Mouse (Mus musculus) CD4-positive, CD25-positive, alpha-beta regulatory T cell, adult 4 months (primary cell): Measurements from ENCODE around the gene Klk6. TPM values are rescaled to one million over a fixed set of nuclear protein-coding genes. Genes with fewer than 3 reads are reported as not detected.
A peak's percentile ranks its signal among the peaks of the same experiment; 100 is the strongest.

ENCODE experiments used
- ATAC-seq: one replicate; pipeline ENCODE4 v1.8.0; 2017
- polyA plus RNA-seq, 2 experiments: library from polyadenylated mRNA; unstranded; fragments of 100-300 nt; shearing (Covaris generic); gene quantifications; one replicate each; pipeline ENCODE4 v1.2.1; 2017

Gene Klk6
- polyA plus RNA-seq, result not detected

DNA sequence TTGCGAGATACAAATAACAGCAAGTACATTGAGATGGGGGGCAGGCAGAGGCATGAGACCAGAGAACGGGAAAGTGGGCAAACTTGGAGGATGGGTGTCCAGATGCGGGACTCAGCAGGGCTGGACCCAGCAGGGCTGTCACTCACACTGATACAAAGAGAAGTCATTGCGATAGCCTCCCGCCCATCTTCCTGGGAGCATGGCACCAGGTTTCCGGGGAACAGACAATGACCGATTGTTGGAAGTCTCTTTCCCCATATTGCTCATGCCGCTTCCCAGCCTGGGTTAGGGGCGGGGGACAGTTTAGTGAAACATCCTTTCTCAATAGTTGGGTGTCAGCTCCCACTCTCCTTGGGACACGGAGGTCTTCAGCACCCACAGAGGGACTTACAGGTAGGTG lies at the start of gene Klk6:
TSS of gene Klk6 (plus strand) at position 301 of the 400 bp plus-strand sequence.
- ATAC-seq, result no peak

DNA sequence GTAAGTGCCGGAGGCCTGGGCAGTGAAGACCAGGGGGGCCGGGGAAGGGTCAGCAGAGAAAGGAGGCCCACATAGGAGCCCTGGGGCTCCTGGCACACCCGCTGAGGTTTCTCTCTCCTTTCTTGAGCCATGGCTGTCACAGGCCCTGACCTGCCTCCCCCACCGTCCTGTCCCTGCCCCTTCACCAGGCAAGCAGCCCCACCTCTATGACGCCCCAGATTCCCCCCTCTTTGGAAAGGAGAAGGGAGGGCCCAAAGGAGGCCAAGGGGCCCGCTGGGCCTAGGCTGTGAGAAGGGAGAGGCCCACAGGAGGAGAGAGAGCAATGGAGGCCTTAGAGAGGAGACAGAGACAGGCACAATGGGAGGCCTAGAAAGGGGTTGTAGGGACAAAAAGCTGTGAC lies 49.5 kb upstream of the Klk6 start:
- no peak for ATAC-seq

DNA sequence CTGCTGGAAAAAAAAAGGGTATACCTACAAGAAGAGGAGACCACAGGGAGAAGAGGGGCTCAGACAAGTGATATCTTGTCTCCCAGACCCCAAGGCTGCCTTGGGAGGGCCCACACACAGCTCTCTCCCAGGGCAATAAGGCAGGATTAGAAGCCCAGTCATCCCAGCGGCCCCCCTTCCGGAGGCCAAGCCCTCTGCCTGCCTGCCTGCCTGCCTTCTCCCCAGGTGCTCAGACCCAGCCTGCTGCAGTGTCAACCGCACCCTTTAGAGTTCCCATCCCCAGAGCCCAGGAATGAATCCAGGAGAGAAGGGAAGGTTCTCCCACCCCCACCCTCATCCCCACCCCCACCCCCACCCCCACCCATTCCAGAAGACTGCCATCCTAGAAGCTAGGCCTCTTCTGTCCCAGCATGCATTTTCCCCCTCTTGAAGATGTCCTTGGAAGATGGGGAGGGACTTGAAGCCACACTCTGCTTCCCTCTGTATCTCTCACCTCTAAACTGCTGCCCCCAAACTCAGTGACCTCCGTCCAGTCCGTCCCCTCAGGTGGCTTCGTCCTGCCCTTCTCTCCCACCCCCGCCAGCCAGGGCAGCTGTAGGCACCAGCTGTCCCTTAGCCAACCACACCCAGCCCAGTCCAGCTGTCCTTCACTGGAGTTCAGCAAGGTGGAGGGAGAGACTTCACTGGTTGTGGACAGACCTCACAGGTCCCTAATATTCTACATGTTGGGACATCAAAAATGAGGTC lies 48.8 kb upstream of the Klk6 start:
- ATAC-seq, result no peak

DNA sequence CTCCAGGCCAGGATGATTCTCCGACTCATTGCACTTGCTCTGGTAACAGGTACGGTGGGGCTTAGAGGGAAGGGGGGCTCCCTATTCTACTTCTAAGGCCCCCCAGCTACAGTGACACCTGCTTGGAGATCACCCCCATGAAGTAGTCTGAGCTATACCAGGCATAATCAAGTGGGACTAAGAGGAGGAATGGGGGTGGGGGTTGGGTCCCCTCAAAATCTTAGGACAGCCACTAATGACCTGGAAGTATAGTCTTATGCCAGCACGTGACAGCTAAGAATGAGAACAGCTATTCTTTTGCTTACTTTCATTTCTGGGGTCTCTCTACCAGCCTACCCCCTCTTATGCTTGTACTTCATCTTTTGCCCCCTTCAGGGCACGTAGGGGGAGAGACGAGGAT lies 47.8 kb upstream of the Klk6 start:
- ATAC-seq, result no peak

DNA sequence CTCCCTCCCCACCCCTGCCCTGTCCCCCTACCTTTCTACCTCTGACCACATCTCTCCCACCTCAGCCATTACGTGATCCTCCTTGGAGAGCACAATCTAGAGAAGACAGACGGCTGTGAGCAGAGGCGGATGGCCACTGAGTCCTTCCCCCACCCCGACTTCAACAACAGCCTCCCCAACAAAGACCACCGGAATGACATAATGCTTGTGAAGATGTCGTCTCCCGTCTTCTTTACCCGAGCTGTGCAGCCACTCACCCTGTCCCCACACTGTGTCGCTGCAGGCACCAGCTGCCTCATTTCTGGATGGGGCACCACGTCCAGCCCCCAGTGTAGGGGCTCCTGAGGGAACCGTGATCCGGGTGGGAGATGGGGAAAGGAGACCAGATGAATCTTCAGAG lies 46.9 kb upstream of the Klk6 start:
- ATAC-seq, result no peak

DNA sequence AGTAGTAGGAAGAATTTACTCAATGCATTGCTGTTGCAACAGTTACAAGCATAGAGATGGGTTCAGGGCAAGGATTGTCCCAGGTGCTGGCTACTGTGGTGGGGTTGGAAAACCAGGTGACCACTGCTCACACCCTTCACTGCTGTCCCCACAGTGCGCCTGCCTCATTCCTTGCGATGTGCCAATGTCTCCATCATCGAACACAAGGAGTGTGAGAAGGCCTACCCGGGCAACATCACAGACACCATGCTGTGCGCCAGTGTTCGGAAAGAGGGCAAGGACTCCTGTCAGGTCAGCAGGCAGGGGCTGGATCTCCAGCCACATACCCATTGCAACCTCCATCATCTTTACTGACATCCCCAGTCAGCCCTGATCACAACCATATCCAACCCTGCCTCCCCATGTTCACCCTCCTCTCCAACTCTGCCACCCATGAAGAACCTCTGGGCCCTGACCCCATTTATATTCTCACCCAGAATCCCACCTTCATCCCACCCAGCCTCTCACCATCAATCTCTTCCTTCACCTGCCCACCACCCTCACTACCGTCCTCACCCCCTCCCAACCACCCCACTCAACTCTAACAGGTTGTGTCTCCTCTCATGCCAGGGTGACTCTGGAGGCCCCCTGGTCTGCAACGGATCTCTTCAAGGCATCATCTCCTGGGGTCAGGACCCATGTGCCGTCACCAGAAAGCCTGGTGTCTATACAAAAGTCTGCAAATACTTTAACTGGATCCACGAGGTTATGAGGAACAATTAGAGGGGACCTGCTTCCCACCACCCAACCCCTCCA lies 45.9 kb upstream of the Klk6 start:
- no peak for ATAC-seq

DNA sequence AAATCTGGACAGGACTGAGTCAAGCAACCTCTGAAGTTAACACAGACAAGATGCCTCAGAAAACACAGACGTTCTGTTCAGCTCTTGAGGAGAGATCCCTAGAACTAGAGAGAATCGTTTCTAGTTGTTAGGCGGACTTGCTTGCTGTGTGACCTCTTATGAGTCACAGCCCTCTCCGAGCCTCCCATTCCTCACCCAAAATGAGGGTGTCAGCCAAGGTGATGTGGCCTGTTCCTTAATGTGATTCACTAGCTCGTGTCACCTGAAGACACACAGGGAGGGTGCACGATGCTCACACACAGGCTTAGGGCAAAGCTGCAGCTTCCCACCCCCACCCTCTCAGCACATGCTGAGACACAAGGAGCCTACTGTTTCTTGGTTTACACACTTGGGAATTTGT lies 44.1 kb upstream of the Klk6 start:
- ATAC-seq, result no peak

DNA sequence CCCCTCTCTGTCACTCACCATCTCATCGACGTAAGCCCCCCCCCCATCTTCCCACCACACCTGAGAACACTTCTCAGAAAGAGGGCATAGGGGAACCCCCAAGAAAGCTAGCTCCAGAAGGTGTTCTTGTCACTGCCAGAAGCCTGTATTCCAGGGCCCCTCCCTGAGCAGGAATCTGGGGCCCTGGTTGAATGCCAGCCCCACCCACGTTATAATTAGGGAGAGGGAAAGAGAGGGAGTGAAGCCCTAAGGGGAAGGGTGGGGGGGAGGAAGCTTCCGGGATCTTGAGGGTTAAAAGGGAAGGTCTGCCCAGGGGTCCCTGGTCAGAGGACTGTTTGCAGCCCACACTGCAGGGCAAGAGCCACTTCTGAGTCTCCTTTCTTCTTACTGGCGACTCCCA lies 43.6 kb upstream of the Klk6 start, which contains the start of gene Klk10:
TSS of gene Klk10 (plus strand) at position 290 of the 400 bp plus-strand sequence.
- no peak for ATAC-seq

DNA sequence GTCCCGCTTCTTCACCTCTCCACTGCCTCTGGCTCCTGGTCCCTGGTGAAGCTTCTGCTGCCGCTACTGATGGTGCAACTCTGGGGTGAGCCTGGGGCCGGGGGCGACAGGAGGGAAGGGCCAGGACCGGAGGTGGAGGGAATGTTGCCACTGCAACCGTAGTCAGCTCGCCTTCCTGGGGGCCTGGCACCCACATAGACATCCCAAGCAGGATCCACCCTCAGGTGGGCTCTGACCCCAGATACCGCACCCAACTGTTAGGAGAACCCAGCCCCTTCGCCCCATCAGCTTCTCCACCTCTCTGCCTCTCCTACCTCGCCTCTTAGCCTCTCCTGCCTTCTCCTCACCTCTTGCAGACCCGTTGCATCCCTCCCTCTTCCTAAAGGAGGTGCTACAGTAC lies 42.8 kb upstream of the Klk6 start:
- ATAC-seq, result no peak

DNA sequence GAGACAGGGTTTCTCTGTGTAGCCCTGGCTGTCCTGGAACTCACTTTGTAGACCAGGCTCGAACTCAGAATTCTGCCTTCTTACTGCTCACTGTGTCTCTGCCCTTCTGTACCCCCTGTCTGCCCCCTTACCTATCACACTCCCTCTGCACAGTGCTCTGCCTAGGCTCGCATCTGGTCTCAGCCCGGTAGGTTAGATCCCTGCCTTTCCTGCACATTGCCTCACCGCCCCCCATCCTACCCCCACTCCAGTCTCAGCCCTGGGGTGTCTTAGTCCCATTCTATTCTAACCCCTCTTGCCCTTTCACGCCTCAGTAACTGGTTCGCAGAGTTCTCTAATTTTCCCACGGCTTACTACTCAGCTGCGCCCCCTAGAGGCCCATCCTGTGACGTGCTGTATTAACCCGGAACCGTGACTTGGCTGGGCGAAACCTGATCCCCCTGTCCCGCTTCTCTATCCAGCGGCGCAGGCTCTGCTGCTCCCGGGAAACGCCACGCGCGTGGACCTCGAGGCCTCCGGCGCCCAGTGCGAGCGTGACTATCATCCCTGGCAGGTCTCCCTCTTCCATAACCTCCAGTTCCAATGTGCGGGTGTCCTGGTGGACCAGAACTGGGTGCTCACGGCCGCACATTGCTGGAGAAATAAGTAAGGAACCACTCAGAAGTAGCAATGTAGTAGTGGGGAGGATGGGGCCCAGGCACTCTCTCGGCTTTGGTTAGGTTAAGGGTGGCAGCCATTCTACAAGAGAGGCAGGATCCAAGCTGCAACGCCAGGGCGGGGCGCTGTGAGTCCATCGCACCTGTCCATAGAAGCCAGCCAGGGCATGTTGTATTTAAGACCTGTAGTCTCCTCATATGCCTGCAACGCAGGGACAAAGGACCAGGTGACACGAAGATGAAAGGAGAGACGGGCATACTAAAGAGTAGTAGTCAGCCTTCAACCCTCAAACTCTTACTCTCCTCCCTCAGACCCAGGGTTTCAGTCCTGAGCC lies 41.7 kb upstream of the Klk6 start:
- peak; percentile 86 for ATAC-seq

DNA sequence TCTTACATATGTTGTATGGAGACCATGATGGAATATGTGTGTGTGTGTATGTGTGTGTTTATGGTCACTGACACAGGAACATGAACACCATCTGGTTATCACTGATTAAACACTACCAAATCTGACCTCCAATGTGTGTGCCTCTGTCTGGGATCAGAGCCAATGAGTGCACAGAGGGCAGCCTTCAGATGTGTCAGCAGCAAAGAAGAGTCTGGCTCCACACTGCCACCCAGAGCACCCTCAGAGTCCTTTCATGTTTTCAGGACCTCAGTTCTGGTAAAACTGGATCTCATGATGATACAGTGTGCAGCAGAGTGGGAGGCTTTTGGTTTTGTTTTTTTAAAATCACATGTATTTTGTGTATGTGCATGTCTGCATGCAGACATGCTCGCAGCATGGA lies 39.0 kb upstream of the Klk6 start:
- no peak for ATAC-seq

DNA sequence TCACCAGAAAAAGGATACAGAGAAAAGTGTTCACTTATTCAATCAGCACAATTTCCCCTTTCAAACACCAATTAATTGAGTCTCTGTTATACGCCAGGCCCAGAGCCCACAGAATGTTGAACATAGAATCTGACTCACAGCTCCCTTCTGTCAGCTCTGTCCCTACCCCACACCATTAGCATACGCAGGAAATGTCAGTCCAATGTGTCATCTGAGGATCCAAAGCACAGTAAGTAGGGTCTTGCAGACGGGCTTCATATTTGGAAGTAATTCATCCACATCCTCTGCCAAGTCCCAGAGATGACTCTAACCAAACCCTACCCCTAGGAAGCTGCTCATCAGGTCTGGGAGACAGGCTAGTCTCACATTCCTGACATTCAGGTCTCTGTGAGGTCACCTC lies 36.2 kb upstream of the Klk6 start:
- no peak for ATAC-seq

DNA sequence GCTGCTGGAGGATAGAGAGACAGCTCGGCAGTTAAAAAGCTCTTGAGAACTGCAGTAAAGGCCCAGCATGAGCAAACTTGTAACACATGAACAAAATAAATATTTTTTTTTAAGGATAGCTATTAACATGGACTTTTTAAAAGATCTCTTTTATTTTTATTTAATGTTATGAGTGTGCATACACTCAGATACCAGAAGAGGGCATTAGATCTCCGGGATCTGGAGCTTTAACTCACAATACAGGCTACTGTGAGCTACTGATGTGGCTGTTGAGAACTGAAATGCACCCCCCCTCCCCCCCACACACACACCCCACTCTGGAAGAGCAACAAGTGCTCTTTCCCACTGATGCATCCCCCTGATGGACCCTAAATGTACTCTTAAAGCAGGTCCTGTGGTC lies 35.0 kb upstream of the Klk6 start:
- no peak for ATAC-seq

DNA sequence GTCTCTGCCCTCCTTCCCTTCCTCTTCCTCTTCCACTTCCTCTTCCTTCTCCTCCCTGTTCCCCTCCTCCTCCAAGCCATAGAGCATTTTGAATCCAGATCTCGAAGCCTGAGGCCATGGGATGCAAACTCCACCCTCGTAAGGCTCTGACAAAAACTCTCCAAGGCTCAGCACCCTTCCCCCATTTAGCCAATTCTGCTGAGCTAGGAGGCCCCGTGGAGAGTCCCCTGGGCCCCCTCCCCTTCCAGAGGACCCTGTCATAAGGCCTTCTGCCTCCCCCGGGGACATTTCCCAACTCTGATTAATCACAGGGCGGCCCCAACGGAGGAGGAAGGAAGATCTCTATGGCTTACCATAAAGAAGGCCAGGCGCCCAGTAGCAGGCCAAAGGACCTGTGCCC lies 32.7 kb upstream of the Klk6 start, which contains the start of gene Klk9:
TSS of gene Klk9 (plus strand) at position 301 of the 400 bp plus-strand sequence.
- no peak for ATAC-seq

DNA sequence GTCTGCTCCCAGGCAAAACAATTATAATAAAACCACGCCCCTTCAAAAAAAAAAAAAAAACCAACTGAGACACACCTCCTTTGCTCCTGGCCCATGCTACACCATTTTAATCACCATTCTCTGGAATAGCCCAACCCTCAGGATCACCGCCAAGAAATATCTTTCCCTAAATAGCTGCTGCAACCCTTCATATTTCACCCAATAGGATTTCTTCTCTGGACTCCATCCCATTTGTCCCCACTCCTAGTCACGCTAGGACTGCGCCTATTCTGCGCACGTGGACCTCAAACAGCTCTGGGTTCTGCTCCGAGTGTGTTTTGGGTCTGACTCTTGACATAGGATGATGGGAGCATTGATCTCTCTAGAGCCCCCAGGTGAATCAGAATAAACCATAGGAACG lies 27.9 kb upstream of the Klk6 start:
- ATAC-seq, result no peak

DNA sequence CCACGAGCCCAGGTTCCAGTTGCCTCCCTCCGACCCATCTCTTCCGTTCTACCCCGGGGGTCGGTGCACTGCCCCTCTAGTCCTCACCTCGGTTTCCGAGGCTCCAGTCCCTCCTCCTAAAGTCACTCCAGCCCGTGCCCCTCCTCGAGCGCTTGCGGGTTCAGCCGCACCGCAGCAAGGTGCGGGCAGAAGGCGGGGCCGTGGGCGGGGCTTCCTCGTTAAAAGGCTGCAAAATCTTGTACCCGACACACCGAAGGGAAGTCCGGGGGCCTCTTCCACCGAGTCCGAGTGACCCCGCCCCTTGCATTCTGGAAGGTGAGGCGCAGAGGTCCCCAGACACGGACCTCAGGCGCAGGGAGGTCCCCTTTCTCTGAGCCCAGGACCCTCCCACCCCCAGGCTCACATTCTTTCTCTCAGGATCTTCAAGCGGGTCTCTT lies 26.9 kb upstream of the Klk6 start, which contains the start of gene Klk8:
TSS of gene Klk8 (plus strand) at position 245 of the 437 bp plus-strand sequence.
- ATAC-seq, result peak; percentile 51

DNA sequence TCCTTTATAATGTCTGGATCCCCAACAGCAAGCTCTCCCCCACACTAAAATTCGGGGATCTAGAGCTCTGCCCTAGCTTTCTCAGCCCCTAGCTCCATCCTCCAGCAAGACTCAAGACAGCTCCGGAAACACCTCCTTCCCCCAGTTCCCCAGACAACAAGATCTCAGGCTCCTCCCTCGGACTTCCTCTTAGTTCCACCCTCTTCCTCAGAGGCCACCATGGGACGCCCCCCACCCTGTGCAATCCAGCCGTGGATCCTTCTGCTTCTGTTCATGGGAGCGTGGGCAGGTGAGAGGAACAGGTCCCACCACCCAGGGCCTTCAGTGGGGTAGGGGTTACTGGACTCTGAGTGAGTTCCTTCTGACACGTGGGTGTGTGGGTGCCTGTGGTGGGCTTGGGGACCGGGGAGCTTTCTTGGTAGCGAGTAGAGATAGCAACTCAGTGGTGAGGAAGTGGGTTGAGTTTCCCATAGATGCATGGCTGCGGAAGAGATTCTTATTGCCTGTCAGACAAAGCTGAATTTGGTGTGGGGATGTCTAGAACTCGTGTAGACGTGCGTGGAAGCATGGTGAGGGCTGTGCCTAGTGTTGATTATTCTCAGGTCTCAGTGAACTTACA lies 26.3 kb upstream of the Klk6 start:
- peak; percentile 82 for ATAC-seq

DNA sequence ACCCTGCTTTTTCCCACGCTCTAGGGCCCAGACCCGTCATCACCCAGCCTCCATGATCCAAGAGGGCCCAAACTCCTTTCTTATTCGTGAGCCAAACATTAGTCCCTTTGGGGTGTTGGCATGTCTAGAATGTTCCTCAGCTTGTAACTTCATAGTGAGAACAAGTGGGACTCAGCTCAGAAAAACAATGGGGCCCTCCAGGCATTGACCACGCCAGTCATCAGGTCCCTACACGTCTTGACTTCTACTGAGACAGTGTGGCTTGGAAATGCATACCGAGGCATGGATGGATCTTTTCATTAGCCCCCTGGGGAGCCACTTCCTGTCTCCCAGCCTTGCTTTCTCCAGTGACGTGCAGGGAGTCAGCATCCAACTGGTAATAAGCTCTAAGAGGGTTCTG lies 24.4 kb upstream of the Klk6 start:
- no peak for ATAC-seq

DNA sequence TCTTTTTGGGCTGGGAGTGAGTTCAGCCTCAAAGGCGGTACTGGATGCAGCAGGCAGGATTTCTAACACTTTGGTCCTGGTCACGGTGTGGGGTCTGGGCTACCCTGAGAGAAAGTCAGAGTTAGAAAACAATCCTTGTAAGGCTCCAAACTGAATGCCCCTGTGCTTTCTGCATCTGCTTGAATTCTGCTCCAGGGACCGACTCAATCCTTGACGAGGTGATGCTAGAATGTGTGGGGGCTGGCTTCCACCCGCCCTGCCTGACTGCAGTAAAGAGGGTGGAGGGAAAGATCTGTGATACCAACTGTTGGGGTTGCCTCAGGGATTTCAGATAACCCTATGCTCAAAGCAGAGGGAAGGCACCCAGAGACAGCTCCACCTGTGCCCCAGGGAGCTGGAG lies 13.3 kb upstream of the Klk6 start, which contains the start of gene Klk7:
TSS of gene Klk7 (plus strand) at position 301 of the 400 bp plus-strand sequence.
- ATAC-seq, result no peak

DNA sequence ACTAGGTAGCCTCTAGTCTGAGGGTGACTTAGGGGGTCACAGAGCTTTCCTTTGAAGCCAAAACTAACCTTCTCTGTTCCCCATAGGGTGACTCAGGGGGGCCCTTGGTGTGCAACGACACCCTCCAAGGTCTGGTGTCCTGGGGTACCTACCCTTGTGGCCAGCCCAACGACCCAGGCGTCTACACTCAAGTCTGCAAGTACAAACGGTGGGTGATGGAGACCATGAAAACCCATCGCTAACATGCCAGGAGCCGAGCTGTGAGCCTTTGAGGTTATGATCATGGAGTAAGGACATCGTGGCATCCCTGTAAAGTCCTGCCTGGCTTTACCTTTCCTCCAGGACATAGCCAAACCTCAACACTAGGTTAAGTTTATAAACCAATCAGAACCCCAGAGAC lies 9.1 kb upstream of the Klk6 start:
- ATAC-seq, result no peak

DNA sequence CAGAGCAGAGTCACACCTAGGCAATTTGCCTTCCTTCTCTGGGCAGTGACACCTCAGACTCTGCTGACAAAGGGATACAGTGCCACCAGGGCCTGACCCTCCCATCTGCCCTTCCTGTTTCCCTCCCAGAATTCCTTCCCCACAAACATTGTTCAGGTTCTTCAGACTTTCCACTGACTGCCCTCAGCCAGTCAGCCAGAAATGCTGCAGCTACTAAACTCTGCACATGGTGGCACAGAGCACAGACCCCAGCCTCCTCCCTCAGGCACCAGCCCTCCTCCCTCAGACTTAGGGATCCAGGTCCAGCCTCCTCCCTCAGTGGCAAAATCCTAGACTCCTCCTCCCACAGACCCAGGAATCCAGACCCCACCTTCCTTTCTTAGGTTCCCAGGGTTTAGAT lies 7.6 kb upstream of the Klk6 start:
- no peak for ATAC-seq

DNA sequence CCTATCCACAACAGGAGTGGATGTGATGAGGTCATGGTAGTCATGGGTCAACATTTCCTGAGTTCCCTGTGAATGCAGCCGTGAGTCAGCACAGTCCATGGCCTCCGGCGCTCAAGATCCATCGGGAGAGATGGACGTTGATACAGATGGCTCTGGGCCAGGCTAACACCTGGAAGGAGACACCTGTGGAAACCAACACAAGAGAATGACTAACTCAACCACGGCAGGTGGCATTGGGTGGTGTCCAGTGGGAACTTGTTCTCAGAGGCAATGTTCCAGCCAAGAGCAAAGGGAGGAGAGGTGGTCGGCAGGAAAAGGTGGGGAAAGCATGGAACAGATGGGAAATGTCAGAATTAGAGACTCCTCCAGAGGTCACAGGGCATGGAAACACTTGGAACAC lies 2.7 kb upstream of the Klk6 start:
- ATAC-seq, result no peak
